Mouse (Mus musculus) bone marrow macrophage, adult 2 months (primary cell): ENCODE measurements around the gene Elovl5. TPM values are rescaled to one million over a fixed set of nuclear protein-coding genes. Genes with fewer than 3 reads are reported as not detected.

Experiments used
- H3K27ac ChIP-seq: 2 replicates; pipeline ENCODE4 v1.5.1; 2012; ENCODE audit warnings: low read depth, low read length; ENCODE audit not compliant: insufficient read depth
- H3K4me1 ChIP-seq: 2 replicates; pipeline ENCODE4 v1.6.1; 2012; ENCODE audit warnings: low read length; ENCODE audit not compliant: control insufficient read depth, insufficient read depth
- H3K4me3 ChIP-seq: 2 replicates; pipeline ENCODE4 v1.5.1; 2012; ENCODE audit warnings: mild to moderate bottlenecking, low read length, moderate library complexity; ENCODE audit not compliant: insufficient read depth
- CTCF ChIP-seq: IDR thresholded peaks from 2 replicates; pipeline ENCODE4 v1.5.1; 2012; ENCODE audit warnings: low read depth, mild to moderate bottlenecking, low read length, moderate library complexity
- POLR2A ChIP-seq: IDR thresholded peaks from 2 replicates; pipeline ENCODE4 v1.6.1; 2012; ENCODE audit warnings: mild to moderate bottlenecking, low read depth, low read length, borderline replicate concordance
- polyA plus RNA-seq: library from polyadenylated mRNA; stranded (reverse); fragments of >200 nt; gene quantifications from 2 replicates; pipeline ENCODE4 v1.2.4, GENCODE M21; 2012; ENCODE audit not compliant: missing spikeins, insufficient read depth, insufficient read length

The Elovl5 gene
- polyA plus RNA-seq, 1 experiment = 56.9 TPM

GRCm38 (mm10) chr9:77941058-77941457 lies 23.9 kb downstream of the Elovl5 start:
- TF ChIP-seq CTCF (no peak), POLR2A (no peak)
- Histone ChIP-seq H3K27ac (no peak overlapping the region), H3K4me1 (peaks cover 38% of the 10 kb centered on the region), H3K4me3 (no peak overlapping the region)

- TF ChIP-seq POLR2A = no peak
- TF ChIP-seq CTCF = no peak
- Histone ChIP-seq H3K4me3 (no peak overlapping the region), H3K4me1 (peaks cover 35% of the 10 kb centered on the region), H3K27ac (no peak overlapping the region)
These were observed 24.7 kb downstream of the Elovl5 start for GRCm38 (mm10) chr9:77941836-77942235.

- Histone ChIP-seq H3K4me3 (no peak overlapping the region), H3K4me1 (peaks cover 32% of the 10 kb centered on the region), H3K27ac (no peak overlapping the region)
- TF ChIP-seq CTCF (no peak), POLR2A (no peak)
These were observed 25.2 kb downstream of the Elovl5 start for GRCm38 (mm10) chr9:77942411-77942810.

- no peak overlapping the region for H3K27ac ChIP-seq
- peaks cover 30% of the 10 kb centered on the region for H3K4me1 ChIP-seq
- H3K4me3 ChIP-seq = no peak overlapping the region
- TF ChIP-seq CTCF (no peak), POLR2A (no peak)
These were observed 26.2 kb downstream of the Elovl5 start for GRCm38 (mm10) chr9:77943316-77943715.

- TF ChIP-seq POLR2A (no peak), CTCF (no peak)
- no peak overlapping the region for H3K4me3 ChIP-seq
- H3K4me1 ChIP-seq = peaks cover 28% of the 10 kb centered on the region
- H3K27ac ChIP-seq = no peak overlapping the region
These were observed 27.0 kb downstream of the Elovl5 start for GRCm38 (mm10) chr9:77944195-77944594.

GRCm38 (mm10) chr9:77945792-77946666 lies 28.9 kb downstream of the Elovl5 start:
- TF ChIP-seq CTCF (no peak), POLR2A (no peak)
- no peak overlapping the region for H3K4me3 ChIP-seq
- peaks cover 19% of the 10 kb centered on the region for H3K4me1 ChIP-seq
- H3K27ac ChIP-seq = no peak overlapping the region

GRCm38 (mm10) chr9:77948214-77948613 lies 31.1 kb downstream of the Elovl5 start:
- H3K4me3 ChIP-seq = no peak overlapping the region
- no peak overlapping the region for H3K27ac ChIP-seq
- H3K4me1 ChIP-seq = peaks cover 8% of the 10 kb centered on the region
- no peak for TF ChIP-seq POLR2A
- TF ChIP-seq CTCF = no peak

GRCm38 (mm10) chr9:77949753-77950268 lies 32.6 kb downstream of the Elovl5 start:
- H3K4me1 ChIP-seq = peaks cover 5% of the 10 kb centered on the region; the same call in 1 of the 2 replicates
- TF ChIP-seq POLR2A (no peak), CTCF (no peak)
- H3K27ac ChIP-seq = no peak overlapping the region
- H3K4me3 ChIP-seq = no peak overlapping the region

GRCm38 (mm10) chr9:77950841-77951475 lies 33.8 kb downstream of the Elovl5 start:
- Histone ChIP-seq H3K4me1 (peaks cover 10% of the 10 kb centered on the region), H3K27ac (no peak overlapping the region), H3K4me3 (no peak overlapping the region)
- TF ChIP-seq POLR2A (no peak), CTCF (no peak)

- Histone ChIP-seq H3K4me1 (peaks cover 13% of the 10 kb centered on the region), H3K4me3 (no peak overlapping the region), H3K27ac (no peak overlapping the region)
- TF ChIP-seq POLR2A (no peak), CTCF (no peak)
These were observed 34.8 kb downstream of the Elovl5 start for GRCm38 (mm10) chr9:77951971-77952370.
